Mouse (Mus musculus) heart, adult 2 months (tissue): ENCODE measurements around the gene Mtg2. TPM values are rescaled to one million over a fixed set of nuclear protein-coding genes. Genes with fewer than 3 reads are reported as not detected.

Experiments
- DNase-seq, 2 experiments: peaks; one replicate each; pipeline ENCODE4 v3.0.0; 2021
- H3K27ac ChIP-seq: fragments of 200-600 bp; 2 replicates; pipeline ENCODE4 v1.8.1; 2022
- H3K27me3 ChIP-seq: fragments of 200-500 bp; 2 replicates; pipeline ENCODE4 v1.6.1; 2012; ENCODE audit warnings: mild to moderate bottlenecking, low read length, inconsistent platforms, mixed read lengths; ENCODE audit not compliant: control insufficient read depth, insufficient read depth
- H3K36me3 ChIP-seq: fragments of 200-500 bp; 2 replicates; pipeline ENCODE4 v1.6.1; 2012; ENCODE audit warnings: low read length, inconsistent platforms; ENCODE audit not compliant: control insufficient read depth, insufficient read depth
- H3K4me1 ChIP-seq: fragments of 200-500 bp; 2 replicates; pipeline ENCODE4 v1.6.1; 2011; ENCODE audit warnings: low read length; ENCODE audit not compliant: control insufficient read depth, insufficient read depth
- H3K4me3 ChIP-seq: fragments of 200-600 bp; 2 replicates; pipeline ENCODE4 v1.8.1; 2022
- H3K79me2 ChIP-seq: fragments of 200-500 bp; replicated peaks from 2 replicates; pipeline ENCODE4 v1.6.1; 2012; ENCODE audit warnings: mild to moderate bottlenecking, inconsistent platforms, low read length, moderate library complexity, mixed read lengths; ENCODE audit not compliant: control insufficient read depth, insufficient read depth
- H3K9ac ChIP-seq: fragments of 200-500 bp; 2 replicates; pipeline ENCODE4 v1.6.1; 2012; ENCODE audit warnings: low read depth, mild to moderate bottlenecking, control low read depth, inconsistent platforms, low read length, mixed read lengths
- CTCF ChIP-seq: fragments of 200-600 bp; IDR thresholded peaks from 2 replicates; pipeline ENCODE4 v1.8.1; 2022; ENCODE audit warnings: antibody characterized with exemption, mild to moderate bottlenecking, moderate library complexity
- EP300 ChIP-seq: fragments of 200-500 bp; IDR thresholded peaks from 2 replicates; pipeline ENCODE4 v1.6.1; 2011; ENCODE audit warnings: low read depth, low read length, control low read depth; ENCODE audit not compliant: insufficient read depth
- POLR2A ChIP-seq: fragments of 200-500 bp; IDR thresholded peaks from 2 replicates; pipeline ENCODE4 v1.6.1; 2011; ENCODE audit warnings: mild to moderate bottlenecking, low read depth, low read length, control low read depth; ENCODE audit not compliant: insufficient read depth
- WGBS: fragments of 180-500 bp; shearing (Covaris S2); methylation state at CpG from one replicate; pipeline ENCODE4 v1.1.7; 2018; 5-methylcytosine and 5-hydroxymethylcytosine counted together
- intact Hi-C: fragments of 180-260 bp; cut with DNase I; formaldehyde crosslinking; loops from one replicate; pipeline ENCODE4 v1.15.1; 2025
- polyA plus RNA-seq: library from polyadenylated mRNA; depleted of rRNA; stranded (reverse); fragments of >200 nt; gene quantifications from 2 replicates; pipeline ENCODE4 v1.2.3, GENCODE M21; 2012
- total RNA-seq, 2 experiments: library from RNA; stranded (reverse); gene quantifications; 2 replicates each; pipeline ENCODE4 v1.2.3; 2021

Gene Mtg2
- total and polyA plus RNA-seq, 3 experiments: 23.2 to 30.8 (median 27.1) TPM

DNA sequence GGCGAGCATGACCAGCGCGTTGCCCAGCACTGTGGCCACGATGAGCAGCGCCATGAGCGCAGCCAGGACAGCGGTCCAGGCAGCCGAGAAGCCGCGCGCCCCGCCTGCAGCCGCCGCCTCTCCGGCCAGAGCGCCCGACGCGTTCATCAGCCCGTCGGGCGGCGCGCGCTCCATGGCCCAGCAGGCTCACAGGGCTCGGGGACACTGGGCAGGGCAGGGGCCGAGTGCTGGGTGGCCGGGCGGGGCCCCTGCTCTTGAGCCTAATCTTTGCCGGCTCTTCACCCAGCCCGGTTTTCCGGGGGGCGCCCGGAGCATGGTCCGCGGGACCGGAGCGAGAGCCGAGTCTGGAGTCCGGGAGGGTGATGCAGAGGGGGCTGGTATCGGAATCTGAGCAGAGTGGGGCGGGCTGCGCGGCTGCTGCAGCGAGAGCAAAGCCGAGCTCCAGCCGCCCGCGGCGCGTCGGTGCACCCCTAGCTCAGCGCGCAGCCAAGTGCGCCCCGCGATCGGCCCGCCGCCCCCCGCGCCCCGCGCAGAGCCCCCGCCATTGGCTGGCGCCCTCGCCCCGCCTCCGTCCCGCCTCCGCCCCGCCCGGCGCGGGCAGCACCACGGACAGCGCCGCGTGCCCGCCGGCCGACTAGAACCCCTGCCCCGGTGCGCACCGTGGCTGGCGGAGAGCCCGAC, 33.7 kb downstream of the Mtg2 start, which contains the start of gene Hrh3:
TSS of gene Hrh3 (minus strand) at position 511 of the 681 bp plus-strand sequence.
- Histone ChIP-seq H3K27me3 (peaks cover 7% of the 10 kb centered on the region; the same call in 1 of the 2 replicates), H3K27ac (no peak within 1 kb of the TSS), H3K36me3 (no peaks in the 10 kb centered on the region), H3K4me3 (peak within 1 kb of the TSS; percentile 52), H3K4me1 (no peaks in the 10 kb centered on the region; the same call in 1 of the 2 replicates), H3K9ac (no peak within 1 kb of the TSS), H3K79me2 (no peaks in the 10 kb centered on the region)
- intact Hi-C loops: no loop called here
- WGBS: under 1% methylated on average over 81 of the region's 87 CpGs
- TF ChIP-seq CTCF (no peak), POLR2A (no peak), EP300 (no peak)
- DNase-seq: peak; percentile 84 to 88

DNA sequence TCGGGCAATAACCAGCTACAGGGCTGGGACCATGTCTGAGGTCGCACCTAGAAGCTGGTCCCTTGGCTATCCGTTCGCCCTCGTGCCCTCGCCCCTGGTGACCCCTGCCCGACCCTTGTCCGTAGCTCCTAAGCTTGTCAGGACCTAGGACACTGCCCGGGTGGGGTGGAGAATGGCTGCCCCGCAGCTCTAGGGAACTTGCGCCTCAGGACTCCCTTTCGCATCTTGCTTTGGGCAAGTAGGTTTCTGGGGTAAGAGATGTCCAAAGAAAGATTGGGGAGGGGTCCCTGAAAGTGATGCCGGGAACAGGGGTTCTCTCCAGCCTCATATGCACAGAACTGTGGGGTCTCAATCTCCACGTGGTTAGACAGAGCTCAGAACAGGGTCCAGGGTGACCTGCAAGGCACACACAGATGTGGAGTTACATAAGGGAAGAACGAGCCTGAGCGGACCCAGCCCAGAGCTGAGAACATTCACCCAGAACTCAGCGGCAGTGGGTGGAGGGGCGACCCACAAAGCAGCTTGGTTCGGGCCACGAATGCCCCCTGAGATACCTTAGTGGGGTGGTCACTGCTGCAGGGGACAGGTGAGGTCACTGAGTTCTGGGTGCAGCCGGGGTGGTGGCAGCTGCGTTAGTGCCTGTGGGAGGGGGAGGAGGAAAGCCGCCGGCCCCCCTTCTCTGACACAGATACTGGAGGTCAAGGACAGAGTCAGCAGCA, 34.4 kb downstream of the Mtg2 start:
- TF ChIP-seq EP300 (no peak), POLR2A (no peak), CTCF (no peak)
- no peaks in the 10 kb centered on the region; the same call in 1 of the 2 replicates for H3K4me1 ChIP-seq
- no peaks in the 10 kb centered on the region for H3K36me3 ChIP-seq
- H3K9ac ChIP-seq: no peak overlapping the region
- no peak overlapping the region for H3K27ac ChIP-seq
- H3K79me2 ChIP-seq: no peaks in the 10 kb centered on the region
- peaks cover 7% of the 10 kb centered on the region; the same call in 1 of the 2 replicates for H3K27me3 ChIP-seq
- 11% methylated on average over 24 of the region's 24 CpGs for WGBS
- no peak for DNase-seq
- intact Hi-C loops: no loop called here
- H3K4me3 ChIP-seq: 0 out of 2 replicates have a peak overlapping the region, but pooled peaks have one; percentile 16

- Histone ChIP-seq H3K4me3 (no peak overlapping the region), H3K27ac (no peak overlapping the region), H3K4me1 (no peaks in the 10 kb centered on the region; the same call in 1 of the 2 replicates), H3K36me3 (no peaks in the 10 kb centered on the region), H3K9ac (no peak overlapping the region), H3K79me2 (no peaks in the 10 kb centered on the region), H3K27me3 (peaks cover 7% of the 10 kb centered on the region; the same call in 1 of the 2 replicates)
- 25% methylated on average over 8 of the region's 8 CpGs for WGBS
- intact Hi-C loops: no loop called here
- TF ChIP-seq POLR2A (no peak), CTCF (no peak), EP300 (no peak)
- DNase-seq: no peak
Observed at GRCm38 (mm10) chr2:180105441-180106190, 35.2 kb downstream of the Mtg2 start.

GRCm38 (mm10) chr2:180107081-180107480, 36.7 kb downstream of the Mtg2 start:
- no peak overlapping the region for H3K27ac ChIP-seq
- no peaks in the 10 kb centered on the region; the same call in 1 of the 2 replicates for H3K4me1 ChIP-seq
- H3K9ac ChIP-seq: no peak overlapping the region
- no peak for DNase-seq
- no peaks in the 10 kb centered on the region for H3K36me3 ChIP-seq
- H3K79me2 ChIP-seq: no peaks in the 10 kb centered on the region
- TF ChIP-seq CTCF (peak; percentile 34), EP300 (no peak)
- 58% methylated on average over 4 of the region's 4 CpGs for WGBS
- peaks cover 7% of the 10 kb centered on the region; the same call in 1 of the 2 replicates for H3K27me3 ChIP-seq
- intact Hi-C loops: no loop called here
- H3K4me3 ChIP-seq: no peak overlapping the region

- intact Hi-C loops: no loop called here
- 32% methylated on average over 6 of the region's 6 CpGs for WGBS
Observed at GRCm38 (mm10) chr2:180108285-180108684, 37.9 kb downstream of the Mtg2 start.

More at GRCm38 (mm10) chr2:180108285-180108684, 37.9 kb downstream of the Mtg2 start:
- H3K36me3 ChIP-seq: no peaks in the 10 kb centered on the region
- TF ChIP-seq CTCF: no peak
- no peak for TF ChIP-seq EP300
- no peaks in the 10 kb centered on the region for H3K79me2 ChIP-seq
- H3K4me1 ChIP-seq: no peaks in the 10 kb centered on the region; the same call in 1 of the 2 replicates
- H3K27me3 ChIP-seq: peaks cover 7% of the 10 kb centered on the region; the same call in 1 of the 2 replicates
- H3K9ac ChIP-seq: no peak overlapping the region
- no peak for DNase-seq
- H3K27ac ChIP-seq: no peak overlapping the region
- H3K4me3 ChIP-seq: no peak overlapping the region
